Mouse (Mus musculus) heart, adult 10 weeks (tissue): Measurements from ENCODE around the gene Sox13. TPM values are rescaled to one million over a fixed set of nuclear protein-coding genes. Genes with fewer than 3 reads are reported as not detected.

Experiments used
- polyA plus RNA-seq: library from polyadenylated mRNA; stranded (reverse); fragments of 350-450 nt; fragmentation: Illumina TruSeq; extraction: RNeasy Lipid Tissue Mini Kit (QIAGEN cat#74804); gene quantifications from one replicate; pipeline ENCODE4 v1.2.3, GENCODE M21; 2014; ENCODE audit warnings: low read depth, low replicate concordance

The Sox13 gene
- polyA plus RNA-seq = 14.8 TPM

GRCm38 (mm10) chr1:133423543-133424480 lies at the start of gene Sox13:
Gene Sox13, minus strand, starts transcription at chr1:133424377.

GRCm38 (mm10) chr1:133363276-133364021 lies 60.7 kb downstream of the Sox13 start, which contains the start of gene Etnk2:
Gene Etnk2, plus strand, starts transcription at chr1:133363572.

GRCm38 (mm10) chr1:133350210-133350609 lies 74.0 kb downstream of the Sox13 start, which contains the start of gene Ren1:
Gene Ren1, plus strand, starts transcription at chr1:133350510.

Other genes with a start within 250 kb of the Sox13 start
- gene Golt1a, start 114.6 kb downstream of the Sox13 start, polyA plus RNA-seq = not detected
- not detected for gene Kiss1, start 102.5 kb downstream of the Sox13 start, polyA plus RNA-seq
- 0.47 TPM for gene Ren1, start 73.9 kb downstream of the Sox13 start, polyA plus RNA-seq
- gene Etnk2, start 60.8 kb downstream of the Sox13 start, polyA plus RNA-seq = 1.0 TPM
- gene Snrpe, start 185.9 kb upstream of the Sox13 start, polyA plus RNA-seq = 113 TPM
- gene Zbed6, start 236.5 kb upstream of the Sox13 start, polyA plus RNA-seq = 4.5 TPM
- 6.7 TPM for gene Gm38394, start 236.9 kb upstream of the Sox13 start, polyA plus RNA-seq